Mouse (Mus musculus): ENCODE results near the gene Vapa. TPM values are rescaled to one million over a fixed set of nuclear protein-coding genes. Genes with fewer than 3 reads are reported as not detected.

The Vapa gene
- polyA plus RNA-seq, 1 experiment from 2014 or later = 196 TPM

- ATAC-seq (ENCODE audit: borderline replicate concordance, extremely low read depth, low FRiP score, low TSS enrichment) = no peak
- no peaks in the 10 kb centered on the region for H3K9me3 ChIP-seq
- H3K27ac ChIP-seq = no peak overlapping the region
- WGBS = 74% methylated on average over 3 of the region's 3 CpGs
- no peak overlapping the region for H3K4me3 ChIP-seq
- peaks cover 8% of the 10 kb centered on the region for H3K4me1 ChIP-seq
- H3K4me2 ChIP-seq = no peak overlapping the region
- H3K27me3 ChIP-seq = no peaks in the 10 kb centered on the region
- H3K36me3 ChIP-seq = peaks cover under 1% of the 10 kb centered on the region; the same call in 1 of the 2 replicates
- no peak overlapping the region for H3K9ac ChIP-seq
Observed at GRCm38 (mm10) chr17:65597857-65598486, 15.4 kb downstream of the Vapa start.

DNA sequence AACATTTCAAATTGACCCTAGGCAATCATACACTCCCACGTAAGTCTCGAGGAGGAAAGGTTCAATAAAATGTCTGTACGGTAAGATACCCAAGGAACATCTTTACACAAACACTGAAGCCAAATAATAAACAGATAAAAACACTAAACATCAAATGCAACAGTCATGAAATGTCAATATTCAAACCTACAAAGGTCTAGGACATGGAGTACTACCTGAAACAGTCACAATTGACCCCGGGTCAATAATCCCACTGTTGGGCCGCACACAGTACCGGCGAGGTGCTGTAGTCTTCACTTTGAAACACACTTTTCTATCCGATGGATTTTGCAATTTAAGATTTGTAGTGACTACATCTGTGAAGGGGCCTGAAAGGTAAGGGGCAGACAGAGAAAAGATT lies 18.7 kb downstream of the Vapa start:
- 85% methylated on average over 8 of the region's 8 CpGs for WGBS
- no peak overlapping the region for H3K4me3 ChIP-seq
- H3K4me2 ChIP-seq = no peak overlapping the region
- H3K4me1 ChIP-seq = peaks cover 8% of the 10 kb centered on the region
- no peaks in the 10 kb centered on the region for H3K9me3 ChIP-seq
- no peak overlapping the region for H3K27ac ChIP-seq
- H3K9ac ChIP-seq = no peak overlapping the region
- H3K36me3 ChIP-seq = peaks cover 13% of the 10 kb centered on the region; the same call in 1 of the 2 replicates
- H3K27me3 ChIP-seq = no peaks in the 10 kb centered on the region
- no peak for ATAC-seq (ENCODE audit: borderline replicate concordance, extremely low read depth, low FRiP score, low TSS enrichment)

DNA sequence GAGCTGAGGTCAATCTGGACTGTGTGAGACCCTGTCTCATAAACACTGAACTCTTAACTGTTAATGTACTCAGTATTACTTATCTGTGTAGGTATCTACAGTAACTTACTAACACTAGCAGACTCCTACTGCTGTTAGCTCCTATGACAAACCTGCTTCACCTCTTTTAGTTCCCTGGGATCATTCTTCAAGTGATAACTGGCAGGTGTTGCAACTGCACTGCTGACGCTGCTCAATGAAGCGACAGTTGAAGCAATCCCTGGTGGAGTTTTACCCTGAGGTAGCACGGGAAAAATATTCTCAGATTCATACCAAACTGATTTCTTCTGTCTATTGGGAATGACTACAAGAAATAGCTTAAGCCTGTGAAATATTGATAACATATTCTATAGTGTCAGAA lies 26.5 kb downstream of the Vapa start:
- Histone ChIP-seq H3K9ac (no peak overlapping the region), H3K4me1 (no peaks in the 10 kb centered on the region), H3K4me2 (no peak overlapping the region), H3K36me3 (peaks cover 17% of the 10 kb centered on the region), H3K27me3 (no peaks in the 10 kb centered on the region), H3K9me3 (no peaks in the 10 kb centered on the region), H3K27ac (no peak overlapping the region), H3K4me3 (no peak overlapping the region)
- ATAC-seq (ENCODE audit: borderline replicate concordance, extremely low read depth, low FRiP score, low TSS enrichment) = no peak
- WGBS = 81% methylated on average over 3 of the region's 3 CpGs

DNA sequence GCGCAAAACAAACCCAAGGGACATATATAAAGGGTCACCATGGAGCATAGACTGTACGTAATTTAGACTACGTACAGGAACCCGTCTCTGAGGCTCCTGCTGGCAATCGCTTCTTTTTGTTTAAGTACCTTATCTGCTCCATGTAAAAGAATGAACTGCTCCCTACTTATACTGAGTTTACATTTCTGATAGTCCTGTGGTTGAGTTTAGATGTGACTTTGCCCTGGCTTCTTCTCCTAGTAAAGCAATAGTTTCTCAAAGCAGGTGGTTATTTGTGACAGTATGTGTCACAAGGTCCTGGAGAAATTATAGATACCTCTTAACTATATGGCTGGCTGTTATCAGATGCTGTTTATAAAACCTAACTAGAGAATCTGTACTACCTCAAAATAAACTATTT lies 31.9 kb downstream of the Vapa start:
- peaks cover 32% of the 10 kb centered on the region for H3K36me3 ChIP-seq
- H3K27me3 ChIP-seq = no peaks in the 10 kb centered on the region
- 89% methylated on average over 5 of the region's 5 CpGs for WGBS
- no peak overlapping the region for H3K9ac ChIP-seq
- no peaks in the 10 kb centered on the region for H3K4me1 ChIP-seq
- H3K27ac ChIP-seq = no peak overlapping the region
- ATAC-seq (ENCODE audit: borderline replicate concordance, extremely low read depth, low FRiP score, low TSS enrichment) = no peak
- no peaks in the 10 kb centered on the region for H3K9me3 ChIP-seq
- H3K4me3 ChIP-seq = no peak overlapping the region
- no peak overlapping the region for H3K4me2 ChIP-seq

- H3K4me3 ChIP-seq = no peak overlapping the region
- no peak for ATAC-seq (ENCODE audit: borderline replicate concordance, extremely low read depth, low FRiP score, low TSS enrichment)
- 92% methylated on average over 7 of the region's 7 CpGs for WGBS
- no peak overlapping the region for H3K9ac ChIP-seq
- no peak overlapping the region for H3K4me2 ChIP-seq
- H3K4me1 ChIP-seq = no peaks in the 10 kb centered on the region
- no peak overlapping the region for H3K27ac ChIP-seq
- H3K36me3 ChIP-seq = peaks cover 29% of the 10 kb centered on the region
- H3K27me3 ChIP-seq = no peaks in the 10 kb centered on the region
- H3K9me3 ChIP-seq = no peaks in the 10 kb centered on the region
Observed at GRCm38 (mm10) chr17:65579766-65580165, 33.6 kb downstream of the Vapa start.

- H3K36me3 ChIP-seq = peaks cover 15% of the 10 kb centered on the region
Observed at GRCm38 (mm10) chr17:65575339-65575738, 38.0 kb downstream of the Vapa start.

GRCm38 (mm10) chr17:65574850-65575249 lies 38.5 kb downstream of the Vapa start:
- Histone ChIP-seq H3K4me3 (no peak overlapping the region), H3K9me3 (no peaks in the 10 kb centered on the region), H3K27me3 (no peaks in the 10 kb centered on the region), H3K4me1 (no peaks in the 10 kb centered on the region), H3K36me3 (peaks cover 13% of the 10 kb centered on the region), H3K27ac (no peak overlapping the region), H3K9ac (no peak overlapping the region), H3K4me2 (no peak overlapping the region)
- 71% methylated on average over 8 of the region's 8 CpGs for WGBS
- no peak for ATAC-seq (ENCODE audit: borderline replicate concordance, extremely low read depth, low FRiP score, low TSS enrichment)

More at GRCm38 (mm10) chr17:65575339-65575738, 38.0 kb downstream of the Vapa start:
- Histone ChIP-seq H3K27me3 (no peaks in the 10 kb centered on the region), H3K4me2 (no peak overlapping the region), H3K4me1 (no peaks in the 10 kb centered on the region), H3K4me3 (no peak overlapping the region), H3K27ac (no peak overlapping the region), H3K9me3 (no peaks in the 10 kb centered on the region), H3K9ac (no peak overlapping the region)
- peak; percentile 51; the same call in 1 of the 2 replicates for ATAC-seq (ENCODE audit: borderline replicate concordance, extremely low read depth, low FRiP score, low TSS enrichment)
- 90% methylated on average over 1 of the region's 1 CpGs for WGBS

GRCm38 (mm10) chr17:65571866-65572265 lies 41.5 kb downstream of the Vapa start:
- Histone ChIP-seq H3K36me3 (no peaks in the 10 kb centered on the region), H3K27ac (no peak overlapping the region), H3K4me2 (no peak overlapping the region), H3K9me3 (no peaks in the 10 kb centered on the region), H3K9ac (no peak overlapping the region), H3K4me1 (no peaks in the 10 kb centered on the region), H3K27me3 (no peaks in the 10 kb centered on the region), H3K4me3 (no peak overlapping the region)
- WGBS = 73% methylated on average over 9 of the region's 9 CpGs
- ATAC-seq (ENCODE audit: borderline replicate concordance, extremely low read depth, low FRiP score, low TSS enrichment) = no peak

- no peak overlapping the region for H3K27ac ChIP-seq
- H3K36me3 ChIP-seq = no peaks in the 10 kb centered on the region
- H3K9ac ChIP-seq = no peak overlapping the region
- 0 out of 2 replicates have a peak, but pooled peaks have one; percentile 32 for ATAC-seq (ENCODE audit: borderline replicate concordance, extremely low read depth, low FRiP score, low TSS enrichment)
- H3K27me3 ChIP-seq = no peaks in the 10 kb centered on the region
- H3K4me2 ChIP-seq = no peak overlapping the region
- H3K4me3 ChIP-seq = no peak overlapping the region
- H3K4me1 ChIP-seq = no peaks in the 10 kb centered on the region
- WGBS = 53% methylated on average over 8 of the region's 8 CpGs
- H3K9me3 ChIP-seq = no peaks in the 10 kb centered on the region
Observed at GRCm38 (mm10) chr17:65571466-65571865, 41.9 kb downstream of the Vapa start.

GRCm38 (mm10) chr17:65564189-65564588 lies 49.2 kb downstream of the Vapa start:
- H3K27ac ChIP-seq = no peak overlapping the region

DNA sequence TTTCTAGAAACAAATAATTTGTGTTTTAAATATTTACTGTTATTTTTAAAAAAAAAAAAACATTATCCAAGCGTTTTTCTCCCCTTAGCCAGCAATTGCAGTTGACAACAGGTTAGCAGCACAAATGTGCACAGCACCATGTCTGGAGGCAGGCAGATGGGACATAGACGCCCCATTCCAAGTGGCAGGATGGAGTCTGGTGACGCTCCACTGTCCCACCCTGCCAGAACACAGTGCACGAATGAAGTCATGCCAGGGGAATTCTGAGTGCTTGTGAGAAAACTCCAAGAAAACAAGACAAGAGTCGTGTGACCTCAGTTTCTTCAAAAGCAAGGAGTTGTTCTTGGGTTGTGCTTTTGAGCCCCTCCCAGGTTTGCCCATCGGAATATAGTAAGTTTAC lies 50.0 kb downstream of the Vapa start:
- WGBS = 36% methylated on average over 6 of the region's 6 CpGs
- peaks cover 3% of the 10 kb centered on the region; the same call in 1 of the 2 replicates for H3K4me1 ChIP-seq
- ATAC-seq (ENCODE audit: borderline replicate concordance, extremely low read depth, low FRiP score, low TSS enrichment) = no peak
- H3K27ac ChIP-seq = no peak overlapping the region
- no peak overlapping the region for H3K9ac ChIP-seq
- H3K27me3 ChIP-seq = no peaks in the 10 kb centered on the region
- no peak overlapping the region for H3K4me2 ChIP-seq
- H3K4me3 ChIP-seq = no peak overlapping the region
- H3K9me3 ChIP-seq = no peaks in the 10 kb centered on the region
- no peaks in the 10 kb centered on the region for H3K36me3 ChIP-seq

More at GRCm38 (mm10) chr17:65564189-65564588, 49.2 kb downstream of the Vapa start:
- ATAC-seq (ENCODE audit: borderline replicate concordance, extremely low read depth, low FRiP score, low TSS enrichment) = no peak
- Histone ChIP-seq H3K4me2 (no peak overlapping the region), H3K9ac (no peak overlapping the region), H3K9me3 (no peaks in the 10 kb centered on the region), H3K27me3 (no peaks in the 10 kb centered on the region), H3K36me3 (no peaks in the 10 kb centered on the region), H3K4me1 (peaks cover 3% of the 10 kb centered on the region; the same call in 1 of the 2 replicates), H3K4me3 (no peak overlapping the region)
- WGBS = 65% methylated on average over 5 of the region's 5 CpGs

- Histone ChIP-seq H3K27ac (no peak overlapping the region), H3K9me3 (no peaks in the 10 kb centered on the region), H3K9ac (no peak overlapping the region), H3K4me1 (peaks cover 3% of the 10 kb centered on the region; the same call in 1 of the 2 replicates), H3K4me2 (no peak overlapping the region), H3K4me3 (no peak overlapping the region), H3K27me3 (no peaks in the 10 kb centered on the region), H3K36me3 (no peaks in the 10 kb centered on the region)
- 2% methylated on average over 5 of the region's 5 CpGs for WGBS
- no peak for ATAC-seq (ENCODE audit: borderline replicate concordance, extremely low read depth, low FRiP score, low TSS enrichment)
Observed at GRCm38 (mm10) chr17:65562761-65563160, 50.6 kb downstream of the Vapa start.

Measured in lung, embryonic 15.5 days (tissue).